Mouse (Mus musculus): ENCODE measurements at regions not wholly inside any gene's neighbourhood (a gene's known extent, or its start where the extent isn't known, plus 50 kb on each side); places are given as distances from the start of the nearest gene placed in this dataset.

GRCm38 (mm10) chr12:114299771-114300170 lies 756.1 kb downstream of the Adam6a start:
- TF ChIP-seq POLR2A (IDR thresholded peaks at IDR 0.05; ENCODE audit: extremely low read depth, insufficient read depth, low read length) (no peak), CTCF (IDR thresholded peaks at IDR 0.05; ENCODE audit: low read depth, low read length) (no peak)
